ENCODE assay signal across 7 mouse cellular contexts in genomic region chr11:50229252-50229910, GRCm38 (mm10). TPM values are rescaled to one million over a fixed set of nuclear protein-coding genes. Genes with fewer than 3 reads are reported as not detected.
DNase-seq lines count a peak whose midpoint lies in the region; ATAC-seq and TF ChIP-seq lines count a peak whose summit lies in the region.

No protein-coding gene starts in this region.

- DNase-seq in left cerebral cortex, postnatal 4 days: peak; percentile 89
- DNase-seq in left cerebral cortex, adult 2 months (ENCODE audit: extremely low spot score in 1 of 2, low spot score in 2 of 2): no peak
- DNase-seq in cerebellum, postnatal 25 days: peak; percentile 92 to 96
- no peak for DNase-seq in right cerebral cortex, postnatal 14 days
- no peak for DNase-seq in MN1 (ENCODE audit: low spot score)

- no peaks in the 10 kb centered on the region for H3K27me3 ChIP-seq in midbrain, embryonic 16.5 days (ENCODE audit: control insufficient read depth, insufficient read depth, low read depth, low read length)

- H3K27ac ChIP-seq in left cerebral cortex, adult 2 months: no peak overlapping the region
- peak overlapping the region; percentile 92 for H3K27ac ChIP-seq in brown adipose tissue, adult 24 weeks (replicated peaks; ENCODE audit: low read depth, low read length)
- no peak overlapping the region for H3K27ac ChIP-seq in midbrain, embryonic 16.5 days (ENCODE audit: low read length)

- intact Hi-C loops in left cerebral cortex, postnatal 4 days (cut with DNase I): no loop called here
- intact Hi-C loops in left cerebral cortex, adult 2 months (cut with DNase I): loop anchor here (5.0 kb wide), 1 partner anchor 138 kb away; no protein-coding TSS in a partner anchor

- no peak overlapping the region for H3K4me2 ChIP-seq in midbrain, embryonic 16.5 days (ENCODE audit: low read length)

- peaks cover 28% of the 10 kb centered on the region for H3K4me1 ChIP-seq in brown adipose tissue, adult 24 weeks (ENCODE audit: control insufficient read depth, insufficient read depth, insufficient read length, low read length)
- peaks cover 27% of the 10 kb centered on the region for H3K4me1 ChIP-seq in midbrain, embryonic 16.5 days (ENCODE audit: control insufficient read depth, insufficient read depth, low read length)

- H3K9ac ChIP-seq in midbrain, embryonic 16.5 days (ENCODE audit: low read depth, low read length): 0 out of 2 replicates have a peak overlapping the region, but pooled peaks have one; percentile 2

- no peak for ATAC-seq in midbrain, embryonic 16.5 days

- 40% methylated on average over 7 of the region's 7 CpGs for WGBS in midbrain, embryonic 16.5 days

- H3K4me3 ChIP-seq in left cerebral cortex, adult 2 months: no peak overlapping the region
- H3K4me3 ChIP-seq in brown adipose tissue, adult 24 weeks (ENCODE audit: insufficient read depth, low read depth, low read length): peak overlapping the region; percentile 15; the same call in 1 of the 2 replicates
- H3K4me3 ChIP-seq in midbrain, embryonic 16.5 days (ENCODE audit: low read depth, low read length): no peak overlapping the region

- peaks cover 22% of the 10 kb centered on the region for H3K36me3 ChIP-seq in midbrain, embryonic 16.5 days (ENCODE audit: control insufficient read depth, insufficient read depth, low read length)

- no peak for TF ChIP-seq CTCF in left cerebral cortex, adult 2 months (IDR thresholded peaks at IDR 0.05)

- no peaks in the 10 kb centered on the region for H3K9me3 ChIP-seq in midbrain, embryonic 16.5 days (replicated peaks; ENCODE audit: control insufficient read depth, low read length, poor library complexity, severe bottlenecking)

RNA-seq across cellular contexts. Expression of gene Ltc4s, which starts 9.0 kb away (rescaled TPM):
- 1 to 10 TPM; 3.1 to 4.1 TPM for total RNA-seq in left cerebral cortex, postnatal 4 days (2021)
- 1 to 10 TPM; 5.9 to 8.7 TPM for total RNA-seq in left cerebral cortex, adult 2 months (2021)
- polyA plus RNA-seq in brown adipose tissue, adult 24 weeks (2012; ENCODE audit: insufficient read depth, insufficient read length, missing spikeins): 27.5 and 45.3 TPM in 2 replicates
- 1.8 and 3.3 TPM in 2 replicates for polyA plus RNA-seq in midbrain, embryonic 16.5 days (2015; fragmentation: Nextera tagmentation; extraction: Ambion mirVana)

RNA-seq across cellular contexts. Expression of gene Mgat4b, which starts 18.7 kb away (rescaled TPM):
- total RNA-seq in left cerebral cortex, postnatal 4 days (2021): 100 to 1,000 TPM; 179 to 189 TPM
- 10 to 100 TPM; 63.1 to 67.0 TPM for total RNA-seq in left cerebral cortex, adult 2 months (2021)
- polyA plus RNA-seq in brown adipose tissue, adult 24 weeks (2012; ENCODE audit: insufficient read depth, insufficient read length, missing spikeins): 57.6 and 60.6 TPM in 2 replicates
- polyA plus RNA-seq in midbrain, embryonic 16.5 days (2015; fragmentation: Nextera tagmentation; extraction: Ambion mirVana): 33.3 and 38.3 TPM in 2 replicates

RNA-seq across cellular contexts. Expression of gene Sqstm1, which starts 18.8 kb away (rescaled TPM):
- 100 to 1,000 TPM; 262 to 293 TPM for total RNA-seq in left cerebral cortex, postnatal 4 days (2021)
- 100 to 1,000 TPM; 474 to 490 TPM for total RNA-seq in left cerebral cortex, adult 2 months (2021)
- 216 and 235 TPM in 2 replicates for polyA plus RNA-seq in brown adipose tissue, adult 24 weeks (2012; ENCODE audit: insufficient read depth, insufficient read length, missing spikeins)
- polyA plus RNA-seq in midbrain, embryonic 16.5 days (2015; fragmentation: Nextera tagmentation; extraction: Ambion mirVana): 374 and 394 TPM in 2 replicates

RNA-seq across cellular contexts. Expression of gene Mrnip, which starts 55.1 kb away (rescaled TPM):
- 10 to 100 TPM; 19.1 to 20.3 TPM for total RNA-seq in left cerebral cortex, postnatal 4 days (2021)
- 10 to 100 TPM; 13.3 to 14.2 TPM for total RNA-seq in left cerebral cortex, adult 2 months (2021)
- polyA plus RNA-seq in brown adipose tissue, adult 24 weeks (2012; ENCODE audit: insufficient read depth, insufficient read length, missing spikeins): 3.0 and 6.3 TPM in 2 replicates
- polyA plus RNA-seq in midbrain, embryonic 16.5 days (2015; fragmentation: Nextera tagmentation; extraction: Ambion mirVana): 32.7 and 39.2 TPM in 2 replicates

Comparison
In these comparisons a context has a peak if more than half of its experiments do, and no peak if none do; other contexts are left out.
1. DNase-seq: peak in left cerebral cortex, postnatal 4 days (single experiment) and cerebellum, postnatal 25 days (2 of 2); none in left cerebral cortex, adult 2 months (0 of 2), right cerebral cortex, postnatal 14 days (single experiment) and MN1 (single experiment).